Mouse (Mus musculus) liver, embryonic 12.5 days (tissue): ENCODE measurements around the gene Timm10b. TPM values are rescaled to one million over a fixed set of nuclear protein-coding genes. Genes with fewer than 3 reads are reported as not detected.

ENCODE experiments used
- ATAC-seq: fragments of 200-750 bp; cut with Nextera tagmentation; 2 replicates; pipeline ENCODE4 v1.8.0; 2017; ENCODE audit warnings: moderate number of reproducible peaks, mild to moderate bottlenecking, moderate library complexity
- H3K27ac ChIP-seq: fragments of 300-500 bp; sonication (generic); 2 replicates; pipeline ENCODE4 v1.5.1; 2016; ENCODE audit warnings: mild to moderate bottlenecking
- H3K27me3 ChIP-seq: fragments of 300-500 bp; sonication (generic); replicated peaks from 2 replicates; pipeline ENCODE4 v1.6.1; 2016; ENCODE audit warnings: mild to moderate bottlenecking, moderate library complexity
- H3K36me3 ChIP-seq: fragments of 300-500 bp; sonication (generic); 2 replicates; pipeline ENCODE4 v1.6.1; 2016; ENCODE audit warnings: mild to moderate bottlenecking, moderate library complexity
- H3K4me1 ChIP-seq: fragments of 300-500 bp; sonication (generic); 2 replicates; pipeline ENCODE4 v1.6.1; 2016
- H3K4me2 ChIP-seq: fragments of 300-500 bp; sonication (generic); 2 replicates; pipeline ENCODE4 v1.6.1; 2016; ENCODE audit warnings: mild to moderate bottlenecking, moderate library complexity
- H3K4me3 ChIP-seq: fragments of 300-500 bp; sonication (generic); 2 replicates; pipeline ENCODE4 v1.5.1; 2016; ENCODE audit warnings: mild to moderate bottlenecking, moderate library complexity
- H3K9ac ChIP-seq: fragments of 300-500 bp; sonication (generic); 2 replicates; pipeline ENCODE4 v1.6.1; 2016; ENCODE audit warnings: mild to moderate bottlenecking, moderate library complexity
- H3K9me3 ChIP-seq: fragments of 300-500 bp; sonication (generic); replicated peaks from 2 replicates; pipeline ENCODE4 v1.6.1; 2016; ENCODE audit warnings: mild to moderate bottlenecking, moderate library complexity
- WGBS: fragments of 180-500 bp; shearing (Covaris S2); methylation state at CpG from one replicate; pipeline ENCODE4 v1.1.7; 2016; ENCODE audit not compliant: insufficient replicate concordance; 5-methylcytosine and 5-hydroxymethylcytosine counted together
- polyA plus RNA-seq: library from polyadenylated mRNA; unstranded; fragments of >200 nt; fragmentation: Nextera tagmentation; extraction: Ambion mirVana; gene quantifications from 2 replicates; pipeline ENCODE4 v1.2.1, GENCODE M21; 2016

Timm10b gene
- polyA plus RNA-seq, 1 experiment from 2014 or later = 163 TPM

DNA sequence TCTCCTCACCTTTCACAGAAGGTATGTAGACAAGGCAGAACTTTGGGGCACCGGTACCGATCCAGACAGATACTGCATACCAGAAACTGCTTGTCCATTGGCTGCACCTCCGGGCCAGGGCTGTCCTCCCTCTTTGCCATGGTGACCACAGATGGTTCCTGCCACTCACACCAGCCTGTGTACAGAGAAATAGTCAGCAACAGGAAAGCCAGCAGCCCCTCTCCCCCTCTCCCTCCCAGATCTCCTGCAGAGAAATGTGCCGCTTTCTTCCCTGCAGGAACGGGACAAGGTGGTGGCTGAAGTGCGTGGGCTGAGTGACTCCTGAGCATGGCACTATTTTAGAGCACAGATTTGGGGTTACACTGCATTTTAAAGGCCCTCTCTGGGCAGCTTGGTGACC, 14.5 kb upstream of the Timm10b start:
- no peak overlapping the region for H3K9ac ChIP-seq
- no peaks in the 10 kb centered on the region for H3K4me1 ChIP-seq
- 72% methylated on average over 6 of the region's 6 CpGs for WGBS
- H3K27me3 ChIP-seq = no peaks in the 10 kb centered on the region
- no peak overlapping the region for H3K4me2 ChIP-seq
- ATAC-seq = no peak
- H3K36me3 ChIP-seq = peaks cover 10% of the 10 kb centered on the region; the same call in 1 of the 2 replicates
- no peak overlapping the region for H3K27ac ChIP-seq
- H3K9me3 ChIP-seq = no peaks in the 10 kb centered on the region
- H3K4me3 ChIP-seq = no peak overlapping the region

GRCm38 (mm10) chr7:105628633-105629032, 11.2 kb upstream of the Timm10b start:
- Histone ChIP-seq H3K27ac (no peak overlapping the region), H3K36me3 (peaks cover 8% of the 10 kb centered on the region; the same call in 1 of the 2 replicates), H3K4me1 (peaks cover 8% of the 10 kb centered on the region), H3K9me3 (no peaks in the 10 kb centered on the region), H3K4me2 (no peak overlapping the region), H3K4me3 (no peak overlapping the region), H3K27me3 (peaks cover 12% of the 10 kb centered on the region), H3K9ac (no peak overlapping the region)
- ATAC-seq = no peak
- WGBS = 18% methylated on average over 3 of the region's 3 CpGs

GRCm38 (mm10) chr7:105632551-105632972, 7.3 kb upstream of the Timm10b start:
- Histone ChIP-seq H3K4me1 (peaks cover 34% of the 10 kb centered on the region), H3K9ac (peak overlapping the region; percentile 78)
- WGBS = 30% methylated on average over 4 of the region's 4 CpGs

GRCm38 (mm10) chr7:105633127-105633800, 6.6 kb upstream of the Timm10b start, which contains the start of gene Trim3:
Gene Trim3, minus strand, starts transcription at chr7:105633571.
- Histone ChIP-seq H3K27ac (no peak within 1 kb of the TSS), H3K27me3 (peaks cover 12% of the 10 kb centered on the region), H3K4me3 (peak within 1 kb of the TSS; percentile 69), H3K9me3 (no peaks in the 10 kb centered on the region), H3K9ac (peak within 1 kb of the TSS; percentile 78), H3K36me3 (peaks cover 28% of the 10 kb centered on the region), H3K4me1 (peaks cover 34% of the 10 kb centered on the region), H3K4me2 (peak within 1 kb of the TSS; percentile 95)
- under 1% methylated on average over 47 of the region's 71 CpGs for WGBS
- ATAC-seq = peak; percentile 92

More at GRCm38 (mm10) chr7:105632551-105632972, 7.3 kb upstream of the Timm10b start:
- Histone ChIP-seq H3K4me2 (peak overlapping the region; percentile 95), H3K4me3 (peak overlapping the region; percentile 69), H3K36me3 (peaks cover 21% of the 10 kb centered on the region), H3K9me3 (no peaks in the 10 kb centered on the region), H3K27ac (no peak overlapping the region), H3K27me3 (peaks cover 12% of the 10 kb centered on the region)
- ATAC-seq = no peak; the same call in 1 of the 2 replicates

DNA sequence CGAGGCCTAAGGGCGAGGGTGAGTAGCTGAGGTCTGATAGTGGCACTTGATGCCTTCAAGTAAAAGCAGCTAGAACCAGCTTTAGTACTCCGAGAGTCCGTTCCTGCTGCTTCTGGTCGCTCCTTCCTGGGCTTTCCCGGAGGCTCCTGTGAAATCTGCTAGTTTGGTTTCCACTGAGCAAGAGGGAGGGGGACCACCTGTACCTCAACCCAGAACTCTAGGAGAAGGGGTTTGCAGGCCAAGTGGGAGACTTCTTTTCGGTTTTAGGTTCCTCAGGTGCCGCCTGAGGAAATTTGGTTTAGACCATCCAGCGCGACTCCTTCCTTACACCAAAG, 6.1 kb upstream of the Timm10b start:
- 0 out of 2 replicates have a peak, but pooled peaks have one; percentile 33 for ATAC-seq
- Histone ChIP-seq H3K27me3 (peaks cover 12% of the 10 kb centered on the region), H3K36me3 (peaks cover 33% of the 10 kb centered on the region), H3K27ac (no peak overlapping the region), H3K4me2 (peak overlapping the region; percentile 95), H3K4me3 (peak overlapping the region; percentile 69), H3K9ac (peak overlapping the region; percentile 78), H3K4me1 (peaks cover 37% of the 10 kb centered on the region), H3K9me3 (no peaks in the 10 kb centered on the region)
- WGBS = 6% methylated on average over 10 of the region's 10 CpGs

DNA sequence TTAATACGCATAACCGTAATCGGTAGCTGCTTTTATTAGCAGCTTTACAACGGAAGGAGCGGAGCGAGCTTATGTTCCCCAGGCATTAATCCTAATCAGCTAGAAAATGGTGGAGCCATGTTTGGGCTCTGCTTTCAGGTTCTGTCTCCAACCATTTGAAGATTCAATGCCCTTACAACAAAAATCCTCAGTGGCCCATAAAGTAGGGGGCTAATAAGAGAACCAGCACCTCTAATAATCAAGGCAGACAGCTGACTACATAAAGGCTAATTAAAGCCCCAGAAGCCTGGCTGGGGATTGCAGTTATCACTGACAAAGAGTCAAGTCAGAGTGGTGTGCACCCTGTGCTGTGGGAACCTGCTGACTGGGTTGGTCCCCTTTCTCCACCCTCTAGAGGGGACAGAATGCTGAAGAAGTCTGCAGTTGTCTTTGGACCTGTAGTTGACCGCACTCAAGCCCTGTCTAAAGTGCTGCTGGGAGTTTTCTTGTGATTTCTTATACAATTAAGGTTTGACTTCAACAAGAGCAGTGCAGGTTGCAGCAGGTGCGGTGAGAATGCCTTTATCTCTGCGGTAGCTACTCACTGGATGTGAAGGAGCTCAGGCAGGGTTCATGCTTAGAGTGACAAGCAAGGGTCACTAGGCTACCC, 5.5 kb upstream of the Timm10b start:
- Histone ChIP-seq H3K4me3 (peak overlapping the region; percentile 69), H3K9me3 (no peaks in the 10 kb centered on the region), H3K4me2 (peak overlapping the region; percentile 95), H3K9ac (0 out of 2 replicates have a peak overlapping the region, but pooled peaks have one; percentile 78), H3K4me1 (peaks cover 44% of the 10 kb centered on the region), H3K27me3 (peaks cover 12% of the 10 kb centered on the region), H3K36me3 (peaks cover 34% of the 10 kb centered on the region), H3K27ac (no peak overlapping the region)
- no peak for ATAC-seq
- WGBS = 50% methylated on average over 9 of the region's 9 CpGs

DNA sequence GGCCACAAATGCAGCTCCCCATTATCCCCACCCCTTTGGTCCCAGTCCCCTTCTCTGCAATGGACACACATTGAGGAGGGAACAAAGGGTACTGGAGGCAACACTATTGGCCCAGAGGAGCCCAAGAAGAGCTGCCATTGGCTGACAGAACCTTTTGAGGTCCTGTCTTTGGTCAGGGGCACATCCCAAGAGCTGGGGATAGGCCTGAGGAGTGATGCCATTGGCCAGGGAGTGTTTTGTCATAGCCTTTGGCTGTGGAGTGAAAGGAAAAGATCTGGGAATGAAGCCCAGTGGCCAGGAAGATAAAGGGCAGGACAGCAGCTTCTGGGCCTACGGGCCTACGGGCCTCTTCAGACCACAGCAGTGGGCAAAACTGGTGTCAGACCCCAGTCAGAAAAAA, 4.1 kb upstream of the Timm10b start:
- peaks cover 34% of the 10 kb centered on the region for H3K36me3 ChIP-seq
- no peaks in the 10 kb centered on the region for H3K9me3 ChIP-seq

DNA sequence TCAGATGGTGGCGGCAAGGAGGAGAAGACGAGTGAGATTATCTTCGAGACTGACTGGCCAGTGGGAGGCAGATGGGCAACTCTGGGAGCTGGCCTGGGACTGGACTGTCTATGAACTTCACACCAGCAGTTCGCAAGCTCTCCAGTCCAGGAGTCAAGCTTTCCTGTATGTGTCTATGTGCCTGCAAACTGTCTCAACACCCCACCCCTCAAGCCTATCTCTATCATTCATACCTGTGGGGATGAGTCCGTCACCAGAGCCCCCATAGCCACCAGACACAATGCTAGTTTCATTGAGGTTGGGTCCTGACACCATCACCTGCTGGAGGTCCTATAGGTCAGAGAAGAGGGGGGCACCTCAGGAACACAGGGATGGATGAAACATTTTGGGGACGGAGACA, 1.1 kb upstream of the Timm10b start:
- Histone ChIP-seq H3K27me3 (no peaks in the 10 kb centered on the region), H3K4me2 (0 out of 2 replicates have a peak overlapping the region, but pooled peaks have one; percentile 96), H3K4me1 (peaks cover 57% of the 10 kb centered on the region), H3K27ac (no peak overlapping the region), H3K9me3 (no peaks in the 10 kb centered on the region), H3K36me3 (peaks cover 47% of the 10 kb centered on the region), H3K4me3 (no peak overlapping the region), H3K9ac (no peak overlapping the region)
- 77% methylated on average over 6 of the region's 6 CpGs for WGBS
- no peak for ATAC-seq

More for the DNA sequence above, 4.1 kb upstream of the Timm10b start:
- peaks cover 12% of the 10 kb centered on the region for H3K27me3 ChIP-seq
- no peak overlapping the region for H3K27ac ChIP-seq
- H3K9ac ChIP-seq = no peak overlapping the region
- WGBS = 83% methylated on average over 2 of the region's 2 CpGs
- H3K4me3 ChIP-seq = no peak overlapping the region
- peaks cover 50% of the 10 kb centered on the region for H3K4me1 ChIP-seq
- ATAC-seq = no peak
- H3K4me2 ChIP-seq = no peak overlapping the region

GRCm38 (mm10) chr7:105639304-105639703, 552 bp upstream of the Timm10b start:
- no peak for ATAC-seq
- peaks cover 52% of the 10 kb centered on the region for H3K4me1 ChIP-seq
- H3K4me2 ChIP-seq = peak overlapping the region; percentile 96
- H3K9me3 ChIP-seq = no peaks in the 10 kb centered on the region
- 64% methylated on average over 9 of the region's 9 CpGs for WGBS
- peak overlapping the region; percentile 88 for H3K4me3 ChIP-seq
- H3K9ac ChIP-seq = peak overlapping the region; percentile 81
- no peaks in the 10 kb centered on the region for H3K27me3 ChIP-seq
- H3K36me3 ChIP-seq = peaks cover 53% of the 10 kb centered on the region
- no peak overlapping the region for H3K27ac ChIP-seq

DNA sequence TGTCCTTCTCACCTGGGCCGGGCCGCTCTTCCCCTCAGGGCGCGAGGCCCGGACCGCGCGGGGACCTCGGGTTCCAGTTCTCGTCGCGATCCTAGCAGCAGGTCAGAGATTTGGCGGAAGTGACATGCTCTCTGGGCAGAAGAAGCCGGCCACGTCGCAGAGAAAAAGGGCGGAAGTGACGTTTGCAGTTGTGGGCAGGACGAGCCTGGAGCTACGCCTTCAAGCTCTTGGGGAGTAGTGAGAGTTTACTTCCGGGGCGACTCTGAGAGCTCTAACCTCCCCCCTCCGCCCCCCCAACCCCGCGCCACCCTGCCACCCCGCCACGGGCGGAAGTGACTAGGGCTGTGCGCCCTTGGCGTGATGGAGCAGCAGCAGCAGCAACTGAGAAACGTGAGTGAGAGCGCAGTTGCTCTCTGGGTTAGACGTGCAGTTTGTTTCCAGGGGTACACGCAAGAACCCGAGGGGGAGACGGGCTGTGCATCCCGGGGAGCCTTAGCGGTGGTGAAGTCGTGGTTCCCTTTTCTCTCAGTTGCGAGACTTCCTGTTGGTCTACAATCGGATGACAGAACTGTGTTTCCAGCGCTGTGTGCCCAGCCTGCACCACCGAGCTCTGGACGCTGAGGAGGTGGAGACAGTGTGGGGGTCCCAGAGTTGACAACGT, 507 bp downstream of the Timm10b start, which contains the start of the genes Arfip2 and Gm45799:
Gene Arfip2, minus strand, starts transcription at position 184 of the 661 bp plus-strand sequence.
Gene Gm45799, plus strand, starts transcription at position 320 of the 661 bp plus-strand sequence.
- peaks cover 61% of the 10 kb centered on the region for H3K36me3 ChIP-seq
- WGBS = under 1% methylated on average over 45 of the region's 45 CpGs
- peaks cover 42% of the 10 kb centered on the region for H3K4me1 ChIP-seq
- peak within 1 kb of the TSS; percentile 84 for H3K27ac ChIP-seq
- peak within 1 kb of the TSS; percentile 85 for H3K9ac ChIP-seq
- ATAC-seq = peak; percentile 96
- H3K4me2 ChIP-seq = peak within 1 kb of the TSS; percentile 96
- no peaks in the 10 kb centered on the region for H3K9me3 ChIP-seq
- H3K4me3 ChIP-seq = peak within 1 kb of the TSS; percentile 88
- no peaks in the 10 kb centered on the region for H3K27me3 ChIP-seq

- peak overlapping the region; percentile 88 for H3K4me3 ChIP-seq
- peaks cover 56% of the 10 kb centered on the region for H3K36me3 ChIP-seq
- H3K27me3 ChIP-seq = no peaks in the 10 kb centered on the region
- WGBS = 2% methylated on average over 18 of the region's 18 CpGs
- H3K9ac ChIP-seq = peak overlapping the region; percentile 85
- H3K4me1 ChIP-seq = peaks cover 37% of the 10 kb centered on the region
- peak; percentile 8 for ATAC-seq
- no peaks in the 10 kb centered on the region for H3K9me3 ChIP-seq
- peak overlapping the region; percentile 84 for H3K27ac ChIP-seq
- H3K4me2 ChIP-seq = peak overlapping the region; percentile 96
These were observed 1.0 kb downstream of the Timm10b start for GRCm38 (mm10) chr7:105640894-105641255.
